Mouse (Mus musculus) E14TG2a.4 (cell line): ENCODE data around the gene Txn1.

Experiments used
- H3K27me3 ChIP-seq: 2 replicates; pipeline ENCODE4 v1.6.1; 2014; ENCODE audit warnings: low read length, control low read depth; ENCODE audit not compliant: insufficient read depth
- H3K36me3 ChIP-seq: 2 replicates; pipeline ENCODE4 v1.6.1; 2014; ENCODE audit warnings: low read length, control low read depth; ENCODE audit not compliant: insufficient read depth
- H3K4me1 ChIP-seq: replicated peaks from 2 replicates; pipeline ENCODE4 v1.6.1; 2014; ENCODE audit warnings: low read depth, low read length, control low read depth
- H3K4me3 ChIP-seq: replicated peaks from 2 replicates; pipeline ENCODE4 v1.5.1; 2014; ENCODE audit warnings: mild to moderate bottlenecking, low read length
- H3K9me3 ChIP-seq: 2 replicates; pipeline ENCODE4 v1.6.1; 2014; ENCODE audit warnings: low read length, control low read depth
- CTCF ChIP-seq: conservative IDR thresholded peaks from 2 replicates; pipeline ENCODE4 v1.5.1; 2014; ENCODE audit warnings: low read length
- NANOG ChIP-seq: IDR thresholded peaks from 2 replicates; pipeline ENCODE4 v1.6.1; 2014; ENCODE audit warnings: borderline replicate concordance, low read length, mixed read lengths
- POU5F1 ChIP-seq: IDR thresholded peaks from 2 replicates; pipeline ENCODE4 v1.6.1; 2014; ENCODE audit warnings: low read length, borderline replicate concordance

Txn1 gene

GRCm38 (mm10) chr4:57956029-57956960, at the start of gene Txn1:
Gene Txn1 (minus strand): TSS chr4:57956411.
- no peak for TF ChIP-seq POU5F1
- TF ChIP-seq NANOG: no peak
- TF ChIP-seq CTCF: no peak
- Histone ChIP-seq H3K4me3 (peak within 1 kb of the TSS; percentile 96), H3K9me3 (no peaks in the 10 kb centered on the region), H3K4me1 (peaks cover 62% of the 10 kb centered on the region), H3K36me3 (peaks cover 26% of the 10 kb centered on the region), H3K27me3 (0 out of 2 replicates have a peak, but pooled peaks cover 9% of the 10 kb centered on the region)

- Histone ChIP-seq H3K9me3 (no peaks in the 10 kb centered on the region), H3K36me3 (no peaks in the 10 kb centered on the region), H3K4me3 (no peak overlapping the region), H3K4me1 (no peaks in the 10 kb centered on the region), H3K27me3 (no peaks in the 10 kb centered on the region)
- TF ChIP-seq POU5F1 (no peak), CTCF (no peak), NANOG (no peak)
Measured at GRCm38 (mm10) chr4:58003501-58003900, 47.3 kb upstream of the Txn1 start.

- H3K4me1 ChIP-seq: no peaks in the 10 kb centered on the region
- TF ChIP-seq NANOG (no peak), CTCF (no peak), POU5F1 (no peak)
- H3K36me3 ChIP-seq: no peaks in the 10 kb centered on the region
- peaks cover 18% of the 10 kb centered on the region for H3K9me3 ChIP-seq
- no peak overlapping the region for H3K4me3 ChIP-seq
- H3K27me3 ChIP-seq: no peaks in the 10 kb centered on the region
Measured at GRCm38 (mm10) chr4:57991425-57991824, 35.2 kb upstream of the Txn1 start.

GRCm38 (mm10) chr4:57974400-57975117, 18.3 kb upstream of the Txn1 start:
- Histone ChIP-seq H3K9me3 (peaks cover 22% of the 10 kb centered on the region), H3K27me3 (no peaks in the 10 kb centered on the region), H3K36me3 (no peaks in the 10 kb centered on the region), H3K4me3 (no peak overlapping the region), H3K4me1 (no peaks in the 10 kb centered on the region)
- TF ChIP-seq NANOG: no peak
- TF ChIP-seq CTCF: no peak
- no peak for TF ChIP-seq POU5F1

GRCm38 (mm10) chr4:57973592-57974268, 17.5 kb upstream of the Txn1 start:
- peaks cover 16% of the 10 kb centered on the region for H3K9me3 ChIP-seq
- no peak overlapping the region for H3K4me3 ChIP-seq
- no peaks in the 10 kb centered on the region for H3K36me3 ChIP-seq
- TF ChIP-seq CTCF (no peak), NANOG (no peak), POU5F1 (no peak)
- no peaks in the 10 kb centered on the region for H3K27me3 ChIP-seq
- H3K4me1 ChIP-seq: no peaks in the 10 kb centered on the region

GRCm38 (mm10) chr4:57970285-57970684, 14.1 kb upstream of the Txn1 start:
- TF ChIP-seq POU5F1 (no peak), NANOG (no peak)

GRCm38 (mm10) chr4:57967195-57967594, 11.0 kb upstream of the Txn1 start:
- Histone ChIP-seq H3K36me3 (no peaks in the 10 kb centered on the region), H3K27me3 (no peaks in the 10 kb centered on the region), H3K4me1 (no peaks in the 10 kb centered on the region), H3K9me3 (no peaks in the 10 kb centered on the region), H3K4me3 (no peak overlapping the region)
- TF ChIP-seq CTCF (no peak), NANOG (no peak), POU5F1 (no peak)

More at GRCm38 (mm10) chr4:57970285-57970684, 14.1 kb upstream of the Txn1 start:
- H3K36me3 ChIP-seq: no peaks in the 10 kb centered on the region
- H3K4me3 ChIP-seq: no peak overlapping the region
- no peaks in the 10 kb centered on the region for H3K27me3 ChIP-seq
- H3K9me3 ChIP-seq: no peaks in the 10 kb centered on the region
- no peaks in the 10 kb centered on the region for H3K4me1 ChIP-seq

- Histone ChIP-seq H3K36me3 (no peaks in the 10 kb centered on the region), H3K27me3 (no peaks in the 10 kb centered on the region), H3K9me3 (no peaks in the 10 kb centered on the region), H3K4me3 (no peak overlapping the region), H3K4me1 (no peaks in the 10 kb centered on the region)
- no peak for TF ChIP-seq POU5F1
- no peak for TF ChIP-seq NANOG
- no peak for TF ChIP-seq CTCF
Measured at GRCm38 (mm10) chr4:57965516-57965915, 9.3 kb upstream of the Txn1 start.
